Mouse (Mus musculus) cerebellum, adult 9-11 months (tissue): ENCODE data around the gene Tprn.

Experiments
- DNase-seq: peaks from one replicate; pipeline ENCODE4 v3.0.0; 2022

Gene Tprn

DNA sequence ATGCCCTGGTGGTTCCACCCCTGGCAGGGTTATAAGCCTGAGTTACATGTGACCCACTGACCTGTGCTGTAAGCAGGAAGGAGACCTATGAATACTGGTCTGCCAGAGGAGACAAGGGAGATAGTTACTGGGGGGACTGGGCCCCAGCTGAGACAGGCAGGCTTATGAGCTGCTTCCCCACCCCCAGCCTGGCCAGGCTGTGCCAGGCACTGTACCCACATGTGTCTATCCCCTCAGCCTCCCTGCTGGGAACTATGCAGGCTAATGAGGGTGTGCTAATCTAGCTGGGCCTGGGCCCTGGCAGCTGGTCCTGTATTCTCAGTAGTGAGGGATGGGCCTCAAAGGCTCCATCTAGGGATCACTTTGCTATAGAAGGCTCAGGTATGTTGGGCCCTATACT lies 4.8 kb downstream of the Tprn start:
- DNase-seq, result peak; percentile 81

DNA sequence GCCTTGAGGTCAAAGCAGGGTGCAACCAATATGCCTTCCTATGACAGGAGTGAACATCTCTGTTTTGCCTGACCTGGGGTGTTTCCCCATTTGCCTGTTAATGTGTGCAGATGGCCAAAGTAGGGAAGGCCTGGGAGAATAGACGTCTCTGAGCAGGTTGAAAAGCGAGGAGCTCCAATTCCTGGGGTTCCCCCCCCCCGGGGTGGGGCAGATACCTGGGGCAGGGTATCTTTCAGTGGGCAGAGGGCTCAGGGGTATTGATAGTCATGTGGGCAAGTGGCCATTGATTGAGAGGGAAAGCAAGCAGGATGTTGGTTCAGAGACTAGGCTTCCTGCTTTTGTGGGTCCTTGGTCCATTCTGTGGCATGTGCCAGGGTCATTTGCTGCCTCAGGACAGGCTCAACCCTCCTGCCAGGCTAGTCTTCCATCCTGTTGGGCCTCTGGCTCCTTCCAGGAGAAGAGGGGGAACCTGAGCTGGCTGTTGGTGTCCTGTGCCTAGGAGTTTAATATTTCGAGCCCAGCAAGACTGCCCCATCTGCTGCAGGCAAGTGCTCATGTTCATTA lies 5.4 kb downstream of the Tprn start:
- peak; percentile 72 for DNase-seq

DNA sequence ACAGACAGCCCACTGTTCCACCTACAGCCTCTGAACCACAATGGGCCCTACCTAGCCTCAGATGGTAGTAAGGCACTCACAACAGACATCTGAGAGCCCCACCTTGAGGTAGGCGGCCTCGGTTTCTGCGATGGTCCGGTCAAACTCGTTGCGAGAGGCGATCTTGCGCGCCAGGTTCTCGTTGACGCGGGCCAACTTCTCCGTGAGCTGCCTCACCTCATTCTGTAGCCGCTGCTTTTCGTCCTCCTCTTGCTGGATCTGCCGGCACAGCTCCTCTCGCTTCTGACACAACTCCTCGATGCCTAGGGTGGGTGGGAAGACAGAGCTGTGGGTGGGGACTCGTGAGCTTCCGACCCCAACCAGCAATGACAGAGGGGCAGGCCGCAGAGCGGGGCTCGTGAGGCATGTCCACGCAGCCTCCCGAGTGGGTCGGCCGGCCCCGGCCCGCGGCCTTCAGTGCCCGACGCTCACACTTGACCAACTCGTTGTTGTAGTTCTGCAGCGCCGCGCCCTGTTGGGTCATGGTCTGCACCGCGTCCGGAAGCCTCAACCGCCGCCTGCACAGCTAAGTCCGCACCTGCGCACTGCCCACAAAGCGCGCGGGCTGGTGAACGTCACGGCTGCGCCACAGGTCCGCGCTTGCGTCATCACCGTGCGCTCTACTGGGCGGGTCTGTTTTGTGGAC lies 9.6 kb downstream of the Tprn start, which contains the start of the genes Ssna1 and Anapc2:
Gene Ssna1, minus strand, starts transcription at position 612 of the 685 bp plus-strand sequence.
Gene Anapc2, plus strand, starts transcription at position 652 of the 685 bp plus-strand sequence.
- DNase-seq, result peak; percentile 97

DNA sequence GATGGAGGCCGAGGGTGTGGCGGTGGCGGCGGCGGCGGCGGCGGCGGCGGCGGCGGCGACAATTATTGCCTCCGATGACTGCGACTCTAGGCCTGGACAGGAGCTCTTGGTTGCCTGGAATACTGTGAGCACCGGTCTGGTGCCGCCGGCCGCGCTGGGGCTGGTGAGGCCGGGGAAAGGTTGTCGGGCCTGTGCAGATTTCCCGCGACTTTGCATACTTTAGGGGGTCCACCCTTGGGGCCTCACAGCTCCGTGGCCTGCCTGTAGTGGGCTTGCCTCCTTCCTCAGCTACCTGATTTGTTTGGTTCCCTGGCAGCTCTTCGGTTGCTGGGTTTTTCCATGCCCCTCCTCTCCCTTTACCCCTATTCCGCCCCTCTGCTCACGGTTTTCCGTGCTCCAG lies 10.1 kb downstream of the Tprn start:
- no peak for DNase-seq

DNA sequence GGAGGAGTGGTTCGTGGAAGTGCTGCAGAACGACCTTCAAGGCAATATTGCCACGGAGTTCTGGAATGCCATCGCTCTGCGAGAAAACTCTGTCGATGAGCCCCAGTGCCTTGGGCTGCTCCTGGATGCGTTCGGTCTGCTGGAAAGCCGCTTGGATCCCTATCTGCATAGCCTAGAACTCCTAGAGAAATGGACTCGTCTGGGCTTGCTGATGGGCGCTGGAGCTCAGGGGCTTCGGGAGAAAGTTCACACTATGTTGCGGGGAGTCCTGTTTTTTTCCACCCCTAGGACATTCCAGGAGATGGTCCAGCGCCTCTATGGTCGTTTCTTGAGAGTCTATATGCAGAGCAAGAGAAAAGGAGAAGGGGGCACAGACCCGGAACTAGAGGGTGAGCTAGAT lies 10.6 kb downstream of the Tprn start:
- DNase-seq, result no peak

DNA sequence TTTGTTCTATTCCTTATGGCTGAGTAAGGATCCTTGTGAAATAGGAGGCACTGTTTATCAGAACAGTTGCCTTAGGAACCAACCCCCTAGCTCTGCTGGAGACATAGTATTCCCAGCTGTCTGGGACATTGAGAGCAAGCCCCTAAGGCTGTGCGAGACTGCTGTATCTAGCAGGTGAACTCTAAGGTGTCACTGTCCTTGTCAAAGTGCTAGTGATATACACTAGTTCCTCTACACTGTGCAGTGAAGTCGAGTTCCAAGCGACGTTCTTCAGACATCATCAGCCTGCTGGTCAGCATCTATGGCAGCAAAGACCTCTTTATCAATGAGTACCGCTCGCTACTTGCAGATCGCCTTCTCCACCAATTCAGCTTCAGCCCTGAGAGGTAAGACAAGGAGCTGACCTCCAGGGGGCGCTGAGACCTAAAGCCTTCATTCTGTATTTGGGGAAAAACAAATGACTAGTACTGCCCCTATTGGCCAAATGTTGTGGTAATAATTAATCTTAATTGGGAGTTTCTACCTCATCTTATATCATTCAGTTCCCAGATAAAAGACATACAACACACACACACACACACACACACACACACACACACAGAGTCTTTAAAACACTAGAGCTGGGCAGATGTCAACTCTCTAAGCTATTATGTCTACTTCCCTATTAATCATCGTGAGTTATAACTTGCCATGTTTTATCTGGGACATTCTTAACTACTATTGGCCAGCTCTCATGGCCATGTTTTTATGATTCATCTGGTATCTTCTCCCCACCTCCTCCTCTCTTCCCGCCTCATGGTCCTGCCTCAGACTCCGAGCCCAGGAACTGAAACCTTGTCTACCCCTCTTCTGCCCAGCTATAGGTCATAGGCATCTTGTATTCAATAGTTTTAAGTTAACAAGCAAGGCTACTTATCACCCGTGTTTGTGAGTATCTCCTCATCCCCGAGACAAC lies 16.8 kb downstream of the Tprn start:
- DNase-seq, result peak; percentile 82

DNA sequence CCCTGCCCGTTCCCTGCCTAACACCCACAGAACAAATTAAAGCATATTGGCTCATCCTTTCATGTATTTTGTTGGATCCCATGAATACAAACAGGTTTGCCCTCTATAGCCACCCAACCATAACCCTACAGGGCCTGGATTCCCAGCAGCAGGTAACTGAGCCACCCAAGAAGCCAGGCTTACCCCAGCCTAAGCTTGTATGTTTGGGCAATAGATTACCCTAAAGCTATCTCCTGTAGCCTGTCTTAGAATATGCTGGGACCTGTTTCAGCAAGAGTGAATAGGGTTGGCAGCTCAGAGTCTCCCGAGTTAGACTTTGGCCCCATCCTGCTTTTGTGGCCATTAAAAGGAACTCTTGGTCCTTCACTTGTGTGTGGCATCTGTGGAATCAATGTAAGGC lies 23.1 kb downstream of the Tprn start:
- no peak for DNase-seq

DNA sequence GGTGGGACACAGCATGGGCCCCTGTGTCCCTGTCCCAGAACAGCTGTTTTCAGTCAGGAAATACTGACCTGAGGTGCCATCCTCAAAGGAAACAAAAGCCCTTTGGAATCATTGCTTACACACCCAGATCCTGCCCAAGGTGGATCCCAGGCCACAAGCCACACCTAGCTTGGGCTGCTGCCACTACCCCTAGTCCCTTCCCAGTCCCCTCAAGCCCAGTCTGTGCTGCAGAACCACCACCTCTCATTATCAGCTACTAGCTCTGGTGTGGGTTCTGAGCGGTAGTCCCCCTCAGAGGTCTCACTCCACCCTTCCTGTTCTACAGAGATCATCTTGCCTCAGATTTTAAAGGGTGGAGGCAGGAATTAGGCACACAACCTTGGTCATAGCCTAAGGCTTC lies 23.9 kb downstream of the Tprn start:
- DNase-seq, result peak; percentile 44

DNA sequence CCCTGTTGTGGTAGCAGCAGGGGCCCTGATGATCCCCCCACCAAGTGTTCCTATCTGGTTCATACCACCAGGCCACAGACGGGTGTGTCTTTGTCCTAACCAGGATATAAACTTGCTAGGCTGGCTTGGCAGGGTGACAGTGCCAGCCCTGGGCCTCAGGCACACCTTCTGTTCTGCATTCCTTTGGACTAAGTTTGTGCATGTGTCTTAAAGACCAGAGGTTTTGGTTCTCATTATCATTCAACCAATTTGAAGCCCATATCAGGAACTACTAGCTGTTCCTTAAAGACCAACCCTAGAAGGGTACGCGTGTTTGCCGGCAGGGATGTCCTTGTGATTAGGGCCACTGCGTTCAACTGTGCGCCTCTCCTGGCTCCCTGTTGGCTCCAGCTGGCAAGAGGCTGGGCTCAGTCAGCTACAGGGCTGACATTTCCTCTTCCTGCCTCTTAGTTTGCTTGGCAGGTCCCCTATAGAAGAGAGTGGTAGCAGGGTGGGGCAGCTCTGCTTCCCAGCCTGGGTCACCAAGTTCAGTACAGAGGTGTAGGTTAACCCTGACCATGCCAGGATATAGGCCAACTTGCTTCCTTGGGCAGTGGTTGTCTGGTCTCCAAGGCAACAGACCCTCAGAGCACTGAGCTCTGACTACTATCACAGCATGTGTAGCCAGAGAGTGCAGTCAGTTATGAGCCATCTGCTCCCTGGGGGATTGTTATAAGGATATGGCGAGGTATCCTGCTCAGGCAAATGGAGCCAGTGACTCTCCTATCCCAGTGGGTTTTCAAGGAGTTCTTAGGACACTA lies 24.6 kb downstream of the Tprn start:
- peak; percentile 72 for DNase-seq

DNA sequence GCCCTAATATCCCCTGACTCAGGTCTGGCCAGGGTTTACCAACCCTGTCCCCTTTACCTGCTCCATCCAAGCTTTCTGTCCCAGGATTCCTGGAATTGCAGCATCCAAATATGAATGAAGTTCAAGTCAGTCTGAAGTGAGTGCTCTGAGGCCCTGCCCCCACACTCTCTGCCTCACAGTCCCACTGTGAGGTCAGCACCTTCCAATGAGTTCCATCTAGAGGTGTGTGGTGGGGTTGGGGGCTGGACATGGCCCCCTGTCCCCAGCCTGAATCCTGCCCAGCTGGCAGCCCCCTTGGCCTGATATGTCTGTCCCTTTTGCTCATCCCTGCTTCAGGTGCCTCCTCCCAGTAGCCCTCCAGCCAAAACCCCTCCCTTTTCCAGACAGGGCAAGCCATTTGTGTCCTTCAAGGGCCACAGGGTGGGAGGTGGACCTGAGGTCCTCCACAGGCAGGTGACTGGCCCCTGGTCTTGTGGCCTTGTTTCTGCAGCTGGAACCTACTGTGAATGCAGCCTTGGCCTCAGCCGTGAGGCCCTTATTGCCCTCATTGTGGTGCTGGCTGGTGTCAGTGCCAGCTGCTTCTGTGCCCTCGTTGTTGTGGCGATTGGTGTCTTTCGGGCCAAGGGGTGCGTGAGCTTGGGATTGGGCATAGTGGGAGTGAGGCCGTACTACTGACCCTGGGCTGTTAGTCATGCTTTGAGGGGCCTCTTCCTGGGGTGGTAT lies 25.7 kb downstream of the Tprn start, which contains the start of gene Tmem210:
Gene Tmem210, plus strand, starts transcription at position 219 of the 723 bp plus-strand sequence.
- peak; percentile 68 for DNase-seq

DNA sequence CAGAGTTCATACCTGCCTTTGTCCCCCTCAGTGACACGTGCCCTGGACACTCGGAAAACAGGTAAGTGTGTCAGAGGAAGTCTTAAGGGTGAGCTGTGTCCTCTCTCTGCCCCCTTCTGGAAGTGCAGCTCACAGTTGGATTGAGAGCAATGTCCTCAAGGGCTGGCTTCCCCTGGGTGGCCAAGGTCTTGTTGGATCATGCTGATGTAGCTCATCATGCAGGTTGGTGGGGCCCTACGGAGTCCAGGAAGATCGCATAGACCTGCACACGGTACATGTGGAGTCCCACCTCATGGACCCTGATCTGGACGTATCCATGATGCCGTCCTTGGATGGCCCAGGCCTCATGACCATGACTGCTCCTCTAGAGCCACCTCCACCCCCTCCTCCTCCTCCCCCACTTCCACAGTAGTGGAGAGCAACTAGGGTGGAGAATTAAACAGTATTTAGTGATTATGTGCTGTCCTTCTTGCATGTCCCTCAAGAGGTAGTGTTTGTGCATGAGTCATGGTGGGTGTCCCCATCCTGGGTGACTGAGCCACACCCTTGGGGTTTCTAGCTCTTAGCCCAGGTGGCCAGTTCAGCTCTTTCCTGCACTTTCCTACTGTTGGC lies 26.4 kb downstream of the Tprn start:
- peak; percentile 60 for DNase-seq

DNA sequence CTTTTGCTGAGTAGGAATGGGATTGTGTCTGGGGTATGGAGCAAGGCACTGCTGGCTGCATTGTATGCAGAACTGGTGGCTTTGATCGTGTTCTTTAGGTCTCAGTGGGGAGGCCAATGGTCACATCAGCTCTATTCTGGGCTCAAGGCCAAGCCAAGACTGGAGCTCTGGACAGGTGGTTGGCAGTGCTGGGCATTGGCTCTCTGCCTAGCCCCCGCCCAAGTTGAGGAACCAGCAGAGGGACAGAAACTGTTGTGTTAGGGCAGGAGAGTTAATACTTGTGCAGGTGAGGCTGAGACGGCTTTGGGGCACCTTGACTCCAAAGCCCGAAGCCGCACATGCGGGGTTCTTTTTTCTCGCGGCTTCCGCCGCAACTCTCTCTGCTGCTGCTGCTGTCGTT lies 27.2 kb downstream of the Tprn start, which contains the start of gene Lrrc26:
Gene Lrrc26, plus strand, starts transcription at position 265 of the 400 bp plus-strand sequence.
- DNase-seq, result peak; percentile 88

DNA sequence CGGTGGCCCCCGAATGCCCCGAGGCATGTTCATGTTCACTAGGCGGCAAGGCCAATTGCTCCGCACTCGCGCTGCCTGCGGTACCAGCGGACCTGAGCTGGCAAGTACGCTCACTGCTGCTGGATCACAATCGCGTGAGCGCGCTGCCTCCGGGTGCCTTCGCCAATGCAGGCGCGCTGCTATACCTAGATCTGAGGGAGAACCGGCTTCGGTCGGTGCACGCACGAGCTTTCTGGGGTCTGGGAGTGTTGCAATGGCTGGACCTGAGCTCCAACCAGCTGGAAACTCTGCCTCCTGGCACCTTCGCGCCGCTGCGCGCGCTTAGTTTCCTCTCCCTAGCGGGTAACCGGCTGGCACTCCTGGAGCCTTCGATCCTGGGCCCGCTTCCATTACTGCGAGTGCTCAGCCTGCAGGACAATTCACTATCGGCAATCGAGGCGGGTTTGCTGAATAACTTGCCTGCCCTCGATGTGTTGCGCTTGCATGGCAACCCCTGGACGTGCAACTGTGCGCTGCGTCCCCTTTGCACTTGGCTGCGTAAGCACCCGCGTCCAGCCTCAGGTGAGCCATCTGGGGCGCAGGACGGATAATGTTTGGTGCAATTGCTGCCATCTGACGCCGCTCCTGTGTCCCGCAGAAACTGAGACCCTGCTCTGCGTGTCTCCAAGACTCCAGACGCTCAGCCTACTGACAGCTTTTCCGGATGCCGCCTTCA lies 27.8 kb downstream of the Tprn start:
- peak; percentile 85 for DNase-seq

DNA sequence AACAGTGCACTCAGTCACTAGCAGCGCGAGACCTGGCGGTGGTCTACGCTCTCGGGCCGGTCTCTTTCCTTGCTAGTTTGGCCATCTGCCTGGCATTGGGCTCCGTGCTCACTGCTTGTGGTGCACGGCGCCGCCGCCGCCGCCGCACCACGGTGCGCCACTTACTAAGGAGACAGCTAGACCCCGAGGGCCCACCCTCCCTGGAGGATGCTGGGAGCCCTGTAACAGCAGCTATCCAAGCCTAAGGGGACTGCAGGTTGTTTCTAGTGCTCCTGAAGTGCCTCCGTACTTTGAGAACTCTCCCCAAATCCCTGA lies 28.4 kb downstream of the Tprn start:
- peak; percentile 82 for DNase-seq

DNA sequence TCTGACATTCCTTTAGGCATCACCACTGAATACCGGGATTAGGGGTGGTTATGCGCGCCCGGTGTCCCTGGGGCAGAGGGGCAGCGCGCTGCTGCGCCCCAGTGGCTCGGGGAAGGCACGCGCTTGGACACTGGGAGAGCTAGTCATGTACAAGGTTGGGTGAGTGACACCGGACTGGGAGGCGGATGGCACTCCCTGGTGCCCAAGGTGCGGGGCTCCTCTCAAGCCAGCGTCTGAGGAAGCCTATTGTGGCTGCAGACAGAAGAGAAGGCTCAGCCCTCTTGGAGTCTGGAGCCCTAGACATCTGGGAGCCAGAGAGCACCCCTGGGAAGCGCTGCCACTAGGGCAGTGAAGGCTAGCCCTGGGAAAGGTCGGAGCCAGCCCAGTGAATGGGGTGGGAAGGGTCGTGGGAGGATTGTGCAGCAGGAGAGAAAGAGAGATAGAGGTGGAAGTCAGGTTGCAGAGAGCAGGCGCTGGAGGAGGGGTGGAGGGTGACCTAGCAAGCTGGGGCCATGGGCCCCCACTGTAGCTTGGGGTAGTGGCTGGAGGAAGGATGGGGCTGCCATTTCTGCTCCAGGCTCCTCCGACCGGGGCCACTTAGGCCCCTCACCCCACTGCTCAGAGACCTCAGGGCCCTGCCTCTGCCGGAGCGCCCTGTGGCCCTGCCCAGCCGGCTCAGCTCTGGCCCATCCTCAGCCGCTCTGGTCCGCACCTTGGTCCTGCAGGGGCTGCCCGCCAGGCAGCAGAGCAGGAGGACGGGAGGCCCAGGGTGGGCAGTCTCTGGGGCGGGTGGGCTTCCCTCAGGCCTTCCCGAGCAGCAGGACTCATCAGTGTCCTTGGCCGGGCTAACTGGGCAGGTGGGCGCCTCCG lies 29.0 kb downstream of the Tprn start:
- DNase-seq, result peak; percentile 71

DNA sequence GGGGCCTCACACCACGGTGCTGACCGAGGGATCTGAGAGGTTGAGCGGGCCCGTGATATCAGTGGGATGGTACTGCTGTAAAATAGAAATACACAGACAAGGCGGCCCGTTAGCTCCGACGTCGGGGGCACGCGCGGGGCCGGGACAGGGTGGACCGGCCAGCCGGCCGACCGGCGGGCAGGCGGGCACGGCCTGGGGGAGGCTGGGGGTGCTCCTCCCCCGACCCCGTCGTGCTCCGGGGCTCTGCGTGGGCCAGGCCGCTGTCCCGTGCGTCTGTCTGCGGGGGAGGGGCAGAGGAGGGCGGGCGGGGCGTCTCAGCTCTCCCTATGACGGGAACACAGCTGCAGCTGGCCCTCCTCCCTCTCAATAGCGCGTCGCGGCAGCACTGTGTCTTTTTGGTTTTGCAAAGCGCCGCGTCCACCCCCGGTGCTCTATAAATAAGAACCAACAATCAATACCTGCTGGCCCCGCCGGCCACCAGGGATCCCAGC lies 29.7 kb downstream of the Tprn start:
- DNase-seq, result no peak

DNA sequence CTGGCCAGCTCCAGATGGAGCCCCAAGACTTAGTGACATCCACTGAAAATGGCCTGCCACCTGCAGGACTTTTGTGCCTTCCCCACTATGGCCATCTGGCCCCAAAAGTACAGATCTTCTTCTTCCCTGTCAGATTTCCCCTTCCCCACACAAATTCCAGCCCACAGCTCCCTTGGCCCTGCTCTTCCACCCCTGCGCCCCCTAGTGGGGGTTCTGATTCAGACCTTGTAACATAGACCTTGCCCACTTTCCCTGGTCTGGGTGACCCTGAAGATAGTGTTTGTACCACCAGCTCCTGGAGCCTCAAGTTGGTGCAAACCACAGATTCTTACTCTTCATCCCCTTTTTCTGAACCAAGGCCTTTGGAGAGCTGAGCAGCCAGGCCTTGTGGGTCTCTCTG lies 30.4 kb downstream of the Tprn start:
- peak; percentile 78 for DNase-seq

DNA sequence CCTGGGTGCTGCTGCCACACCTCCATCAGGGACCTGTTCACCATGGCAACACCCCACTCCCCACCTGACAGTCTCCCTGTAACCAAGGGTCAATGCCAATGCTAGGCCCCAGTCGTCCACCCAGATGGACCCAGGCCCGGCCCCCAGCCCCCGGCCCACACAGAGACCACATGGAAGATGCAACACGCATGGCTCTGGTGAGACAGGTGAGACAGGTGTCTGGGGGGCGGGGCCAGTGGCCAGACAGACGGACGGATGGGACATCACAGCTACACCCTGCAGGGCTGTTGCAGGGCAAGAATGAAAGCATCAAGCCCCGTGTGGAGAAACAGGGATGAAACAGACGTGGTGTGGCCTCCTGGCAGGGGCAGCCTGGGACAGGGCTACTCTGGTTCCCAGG lies 31.3 kb downstream of the Tprn start:
- peak; percentile 68 for DNase-seq

DNA sequence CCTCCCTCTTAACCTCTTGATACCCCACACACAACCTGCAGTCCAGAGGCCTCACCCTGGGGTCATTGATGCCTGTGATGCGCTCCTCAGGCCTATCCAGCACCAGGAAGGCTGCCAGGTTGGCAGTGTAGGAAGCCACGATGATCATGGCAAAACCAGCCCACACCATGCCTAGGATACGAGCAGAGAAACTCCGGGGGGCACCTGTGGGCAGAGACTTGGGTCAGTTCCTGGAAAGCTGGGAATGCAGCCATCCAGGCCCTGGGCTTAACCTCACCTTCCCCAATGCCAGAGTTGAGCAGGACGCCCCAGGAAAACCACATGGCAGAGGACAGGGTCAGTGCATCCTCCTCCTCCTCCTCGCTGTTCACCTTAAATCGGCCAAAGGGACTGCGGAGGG lies 34.7 kb downstream of the Tprn start:
- DNase-seq, result peak; percentile 67

DNA sequence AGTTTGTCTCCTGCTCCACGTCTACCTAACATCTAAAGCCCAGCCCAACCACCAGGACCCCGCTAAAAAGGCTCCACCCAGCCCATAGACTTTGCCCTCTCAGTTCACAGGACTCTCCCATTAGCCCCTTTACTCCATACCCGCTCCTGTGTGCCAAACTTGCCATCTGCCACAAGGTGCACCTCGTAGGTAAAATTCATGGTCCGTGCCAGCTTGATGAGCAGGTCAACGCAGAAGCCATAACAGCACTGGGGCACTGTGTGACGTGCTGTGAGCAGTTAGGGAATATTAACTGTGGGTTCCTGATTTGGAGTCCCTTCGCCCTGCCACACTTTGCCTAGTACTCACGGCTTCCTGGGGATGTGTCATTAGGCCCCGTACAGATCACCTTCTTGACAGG lies 35.6 kb downstream of the Tprn start:
- DNase-seq, result peak; percentile 80
